Mouse (Mus musculus) cerebellum, adult 18-20 months (tissue): Measurements from ENCODE around the gene Ppm1h.

Experiments
- DNase-seq, 2 experiments: peaks; one replicate each; pipeline ENCODE4 v3.0.0; 2021

The Ppm1h gene

DNA sequence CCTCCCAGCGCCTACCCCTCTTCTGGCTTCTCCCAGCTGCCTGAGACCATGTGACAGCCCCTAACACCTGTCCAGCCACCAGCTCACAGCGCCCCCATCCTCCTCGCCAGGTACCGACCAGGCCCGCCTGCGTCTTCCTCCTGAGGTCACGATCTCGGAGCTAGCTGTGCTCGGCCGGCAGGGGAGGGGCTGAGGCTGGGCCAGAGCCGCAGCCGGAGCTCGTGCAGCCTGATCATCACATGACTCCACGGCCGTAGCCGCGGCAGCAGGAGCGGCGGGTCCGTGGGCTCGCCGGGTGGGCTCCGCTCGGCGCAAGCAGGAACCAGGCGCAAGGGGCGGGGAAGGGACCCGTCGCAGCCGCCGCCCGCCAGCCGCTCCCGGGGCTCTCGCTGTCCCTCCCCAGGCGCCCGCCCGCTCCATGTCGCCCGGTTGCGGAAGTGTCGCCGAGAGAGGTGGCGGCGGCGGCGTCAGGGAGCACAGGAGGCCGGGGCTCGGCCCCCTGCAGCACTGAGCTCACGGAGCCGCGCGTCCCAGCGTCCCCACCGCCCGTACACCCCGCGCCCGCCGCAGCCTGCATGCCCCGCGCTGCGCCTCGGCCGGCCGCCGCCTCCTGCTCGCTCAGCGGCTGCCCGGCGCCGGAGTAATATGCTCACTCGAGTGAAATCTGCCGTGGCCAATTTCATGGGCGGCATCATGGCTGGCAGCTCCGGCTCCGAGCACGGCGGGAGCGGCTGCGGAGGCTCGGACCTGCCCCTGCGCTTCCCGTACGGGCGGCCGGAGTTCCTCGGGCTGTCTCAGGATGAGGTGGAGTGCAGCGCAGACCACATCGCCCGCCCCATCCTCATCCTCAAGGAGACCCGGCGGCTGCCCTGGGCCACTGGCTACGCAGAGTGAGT lies at the start of gene Ppm1h:
TSS of gene Ppm1h (plus strand) at position 222 of the 896 bp plus-strand sequence.
- DNase-seq = peak; percentile 82 to 86

DNA sequence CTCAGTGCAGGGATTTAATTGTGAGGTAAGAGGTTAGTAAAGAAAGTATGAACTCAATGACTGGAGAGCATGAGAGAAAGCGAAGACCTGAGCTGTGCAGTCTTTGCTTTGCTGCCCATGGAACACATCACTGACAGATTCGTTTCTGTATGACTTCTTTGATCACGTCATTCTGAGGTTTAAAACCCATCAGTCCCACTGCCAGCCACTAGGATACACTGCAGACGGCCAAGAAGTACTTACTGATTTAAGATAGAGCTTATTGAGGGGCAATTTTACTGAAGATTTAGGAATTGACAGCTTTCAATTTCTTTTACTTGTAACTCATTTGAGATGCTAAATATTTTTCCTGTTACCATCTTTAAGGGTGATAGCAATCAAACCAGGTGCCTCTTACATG lies 49.6 kb upstream of the Ppm1h start:
- DNase-seq = no peak

DNA sequence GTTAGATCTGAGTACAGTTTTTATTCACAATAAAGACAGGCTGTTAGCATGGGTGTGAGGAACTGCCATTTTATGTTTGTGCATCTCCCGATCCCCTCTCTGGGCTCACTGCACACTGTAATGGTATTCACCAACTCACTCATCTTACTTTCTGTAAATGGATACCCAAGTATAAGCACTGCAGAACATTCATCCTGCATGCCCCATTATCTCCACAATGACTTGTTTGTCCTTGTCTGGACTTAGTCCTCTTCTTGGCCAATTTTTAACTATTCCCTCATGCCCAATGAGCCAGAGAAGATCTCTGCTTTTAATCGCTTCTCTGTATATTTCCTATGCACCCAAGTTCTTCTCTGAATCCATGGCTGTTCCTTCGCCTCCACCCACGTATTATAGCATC lies 38.7 kb upstream of the Ppm1h start:
- no peak for DNase-seq

DNA sequence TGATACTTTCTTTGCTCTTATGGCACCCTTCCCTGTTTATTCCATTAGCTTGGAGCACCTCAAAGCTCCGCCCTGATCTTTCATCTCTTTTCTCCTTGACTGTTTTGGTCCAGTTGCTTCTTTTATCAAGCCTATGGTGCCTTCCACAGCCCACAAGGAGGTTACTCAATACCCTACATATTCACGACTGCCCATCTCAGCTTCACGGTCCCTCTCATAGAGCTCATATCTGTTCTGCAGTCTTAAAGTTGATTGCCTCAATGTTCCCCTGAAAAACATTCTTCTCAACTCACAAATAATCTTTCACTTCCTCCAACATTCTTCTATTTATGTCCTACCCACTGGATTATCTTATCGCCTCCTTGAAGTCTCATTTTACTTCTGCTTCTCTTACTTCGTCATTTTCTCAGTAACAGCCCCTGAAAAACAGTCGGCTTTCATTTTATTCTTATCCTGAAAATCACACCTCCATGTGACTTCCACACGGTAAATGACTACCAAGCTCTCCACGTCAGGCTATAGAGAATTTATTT lies 37.2 kb upstream of the Ppm1h start:
- DNase-seq = no peak

DNA sequence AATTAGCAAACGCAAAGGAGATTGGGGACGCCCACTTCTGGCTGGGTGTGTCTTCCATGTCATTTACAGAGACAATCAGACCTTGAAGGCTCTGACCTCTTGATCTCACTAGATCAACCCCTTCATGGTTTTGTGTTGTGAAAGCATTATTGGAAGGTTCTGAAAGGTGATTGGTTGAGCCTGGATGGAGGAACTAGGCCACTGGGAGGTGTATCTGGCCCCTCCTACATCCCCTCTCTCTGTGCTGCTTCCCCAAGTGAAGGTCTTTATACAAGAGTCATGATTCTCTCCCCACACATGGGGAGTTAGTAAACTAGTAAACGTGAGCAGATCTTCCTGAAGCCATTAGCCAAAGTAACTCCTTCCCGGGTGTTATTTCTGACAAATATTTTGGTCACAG lies 36.4 kb upstream of the Ppm1h start:
- no peak for DNase-seq

DNA sequence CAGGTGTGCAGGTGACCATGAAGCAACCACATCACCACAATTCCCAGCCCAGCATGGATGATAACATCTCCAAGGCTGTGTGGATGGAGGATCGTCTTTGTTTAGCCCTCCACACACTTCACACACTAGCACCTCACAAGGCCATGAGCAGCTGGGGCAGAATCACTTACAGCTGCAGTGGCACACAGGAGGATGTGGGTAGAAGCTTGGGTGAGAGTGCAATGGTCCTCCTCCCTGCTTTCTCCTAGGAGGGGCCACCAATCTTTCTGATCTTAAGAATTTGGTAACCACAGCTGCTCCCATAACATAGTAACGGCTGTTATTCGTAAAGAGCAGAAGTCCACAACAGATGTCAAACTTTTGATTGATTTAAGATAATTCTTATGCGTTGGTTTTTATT lies 26.6 kb upstream of the Ppm1h start:
- no peak for DNase-seq

DNA sequence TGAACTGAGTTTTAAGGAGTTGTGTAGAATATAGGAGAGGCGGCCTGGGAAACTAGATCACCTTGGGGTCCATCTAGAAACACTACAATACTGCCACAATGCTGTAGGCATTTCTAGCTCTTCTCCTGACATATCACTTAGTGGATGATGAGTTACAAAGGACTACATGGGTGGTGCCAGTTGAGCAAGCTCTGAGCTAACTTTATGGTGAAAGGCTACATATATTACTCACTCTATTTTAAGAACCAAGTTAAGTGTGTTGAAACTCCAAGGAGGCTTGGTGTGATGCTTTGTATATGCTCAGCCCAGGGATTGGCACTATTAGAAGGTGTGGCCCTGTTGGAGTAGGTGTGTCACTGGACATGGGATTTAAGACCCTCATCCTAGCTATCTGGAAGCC lies 26.0 kb upstream of the Ppm1h start:
- no peak for DNase-seq

DNA sequence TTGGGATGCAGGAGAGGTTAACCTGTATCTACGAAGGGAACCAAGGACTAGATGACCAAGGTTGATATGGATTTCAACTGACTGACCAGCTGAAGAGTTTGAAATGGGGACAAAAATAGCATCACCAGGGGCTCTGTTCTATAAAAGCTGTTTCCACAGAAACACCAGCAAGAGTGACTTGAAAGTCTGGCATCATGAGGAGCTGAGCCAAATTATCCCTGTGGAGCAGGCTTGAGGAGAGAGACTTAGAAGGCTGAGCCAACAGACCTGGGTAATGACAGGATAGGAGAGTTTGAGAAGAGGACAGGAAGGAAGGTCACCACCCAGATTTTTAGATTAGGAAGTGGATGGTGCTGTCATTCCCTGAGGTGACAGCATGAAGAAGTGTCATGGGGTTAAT lies 12.9 kb upstream of the Ppm1h start:
- no peak for DNase-seq

DNA sequence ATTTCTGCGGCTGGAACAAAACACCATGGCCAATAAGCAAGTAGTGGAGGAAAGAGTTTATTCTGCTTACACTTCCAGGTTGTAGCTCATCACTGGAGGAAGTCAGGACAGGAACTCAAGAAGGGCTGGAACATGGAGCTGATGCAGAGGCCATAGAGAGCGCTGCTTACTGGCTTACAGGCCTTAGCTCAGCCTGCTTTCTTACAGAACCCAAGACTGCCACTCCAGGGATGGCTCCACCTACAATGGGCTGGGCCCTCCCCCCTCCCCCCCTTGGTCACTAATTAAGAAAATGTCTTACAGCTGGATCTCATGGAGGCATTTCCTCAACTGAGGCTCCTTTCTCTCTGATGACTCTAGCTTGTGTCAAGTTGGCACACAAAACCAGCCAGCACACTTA lies 7.3 kb upstream of the Ppm1h start:
- no peak for DNase-seq

DNA sequence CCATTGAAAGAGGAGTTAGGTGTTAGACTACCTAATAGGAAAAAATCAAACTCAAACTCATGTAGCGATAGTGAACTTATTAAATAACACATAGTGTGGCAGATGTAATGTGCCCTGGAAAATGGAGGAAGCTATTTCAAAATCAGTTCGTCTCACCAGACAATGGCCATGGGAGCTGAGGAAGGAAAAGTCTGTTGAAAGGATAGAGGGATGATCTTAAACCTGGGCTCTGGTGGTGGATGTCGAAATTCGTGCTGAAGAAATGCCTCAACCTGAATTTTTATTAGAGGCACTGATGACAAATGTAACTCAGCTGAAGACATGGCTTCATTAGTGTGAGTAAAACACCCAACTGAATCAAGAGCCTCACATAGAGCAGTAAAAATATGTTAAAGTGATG lies 6.5 kb upstream of the Ppm1h start:
- DNase-seq = no peak

- DNase-seq = peak; percentile 66 to 79
Observed at GRCm38 (mm10) chr10:122679437-122680045, 979 bp downstream of the Ppm1h start.

- DNase-seq = peak; percentile 72 to 78
Observed at GRCm38 (mm10) chr10:122680387-122681084, 2.0 kb downstream of the Ppm1h start.

DNA sequence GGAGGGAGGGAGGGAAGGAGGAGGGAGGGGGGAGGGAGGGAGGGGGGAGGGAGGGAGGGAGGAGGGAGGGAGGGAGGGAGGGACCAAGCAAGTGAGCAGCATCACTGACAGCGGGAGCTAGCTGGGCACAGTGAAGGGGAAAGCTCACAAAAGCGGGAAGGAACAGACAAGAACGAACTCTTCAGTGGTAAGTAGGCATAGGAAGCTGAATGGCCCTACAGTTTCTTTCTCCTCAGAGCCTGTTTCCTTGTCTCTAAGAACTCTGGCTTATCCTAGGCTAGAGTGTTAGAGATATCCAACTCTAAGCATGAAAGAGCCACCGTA lies 2.5 kb downstream of the Ppm1h start:
- no peak for DNase-seq

DNA sequence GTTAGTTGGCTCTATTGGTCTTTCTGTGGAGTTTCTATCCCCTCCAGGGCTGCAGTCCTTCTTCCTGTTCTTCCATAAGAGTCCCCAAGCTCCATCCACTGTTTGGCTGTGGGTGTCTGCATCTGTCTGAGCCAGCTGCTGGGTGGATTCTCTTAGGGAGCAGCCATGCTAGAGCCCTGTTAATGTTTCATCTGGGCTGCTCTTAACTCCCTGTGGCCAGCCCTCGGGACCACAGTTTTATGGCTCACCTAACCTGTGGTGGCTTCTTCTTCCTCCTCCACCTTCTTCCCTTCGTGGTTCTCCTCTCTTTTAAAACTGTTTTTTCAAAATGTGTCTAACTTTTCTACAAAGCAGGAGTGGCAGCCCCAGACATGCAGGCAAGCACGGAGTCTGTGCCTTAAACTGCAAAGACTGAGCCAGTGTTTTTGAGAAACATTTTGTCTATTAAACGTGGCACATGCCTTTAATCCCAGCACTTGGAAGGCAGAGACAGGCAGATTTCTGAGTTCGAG lies 5.3 kb downstream of the Ppm1h start:
- DNase-seq = no peak

GRCm38 (mm10) chr10:122685297-122685696 lies 6.7 kb downstream of the Ppm1h start:
- DNase-seq = no peak

GRCm38 (mm10) chr10:122685836-122686531 lies 7.4 kb downstream of the Ppm1h start:
- DNase-seq = peak in 1 of 2 experiments; percentile 27

GRCm38 (mm10) chr10:122690698-122691097 lies 12.1 kb downstream of the Ppm1h start:
- no peak for DNase-seq

DNA sequence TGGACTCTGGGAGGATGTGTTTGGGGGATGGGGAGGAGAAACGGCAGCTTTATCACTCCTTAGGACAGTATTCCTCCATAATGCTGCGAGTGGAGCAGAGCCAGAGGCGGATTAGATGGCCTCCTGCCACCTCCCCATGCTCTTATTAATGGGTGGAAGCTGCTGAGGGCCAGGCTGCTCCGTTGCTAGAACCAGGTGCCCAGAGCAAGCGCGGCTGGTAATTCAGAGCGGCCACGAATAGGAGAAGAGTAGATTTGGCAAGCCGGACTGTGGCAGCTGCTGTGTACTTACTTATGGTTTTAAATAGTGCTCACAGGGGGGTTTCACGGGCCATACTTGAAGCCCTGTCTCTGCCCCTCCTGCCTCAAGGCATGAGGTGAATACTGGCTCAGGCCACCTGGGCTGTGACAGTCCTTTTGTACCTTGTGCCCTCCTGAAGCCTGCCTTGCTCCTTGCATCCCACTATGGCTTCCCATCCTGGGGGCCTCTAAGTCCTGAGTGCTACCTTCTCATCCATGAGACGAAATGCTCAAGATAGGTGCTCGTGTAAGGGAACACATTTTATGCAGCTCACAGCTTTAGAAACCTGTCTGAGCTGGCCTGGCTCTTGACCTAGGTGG lies 14.7 kb downstream of the Ppm1h start:
- peak; percentile 76 to 81 for DNase-seq

- no peak for DNase-seq
Observed at GRCm38 (mm10) chr10:122693911-122694618, 15.5 kb downstream of the Ppm1h start.

DNA sequence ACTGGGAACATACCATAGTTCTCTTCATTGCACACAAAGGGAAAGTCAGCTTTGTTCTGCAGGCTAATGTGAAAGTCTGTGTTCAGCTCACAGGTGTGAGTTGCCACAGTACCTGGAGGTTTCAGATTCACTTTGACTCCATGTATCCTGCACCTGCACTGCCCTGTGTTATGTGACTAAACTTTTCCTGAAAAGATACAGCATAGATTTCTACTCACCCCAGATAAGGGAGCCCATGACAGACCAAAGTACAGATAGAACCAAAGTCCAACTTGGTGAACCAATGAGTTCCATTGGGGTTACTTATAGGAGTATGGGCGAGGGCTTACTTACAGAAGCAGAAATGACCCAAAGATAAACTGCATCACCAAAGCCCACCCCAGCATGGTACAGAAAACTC lies 17.8 kb downstream of the Ppm1h start:
- no peak for DNase-seq

- no peak for DNase-seq
Observed at GRCm38 (mm10) chr10:122698347-122698746, 19.8 kb downstream of the Ppm1h start.

DNA sequence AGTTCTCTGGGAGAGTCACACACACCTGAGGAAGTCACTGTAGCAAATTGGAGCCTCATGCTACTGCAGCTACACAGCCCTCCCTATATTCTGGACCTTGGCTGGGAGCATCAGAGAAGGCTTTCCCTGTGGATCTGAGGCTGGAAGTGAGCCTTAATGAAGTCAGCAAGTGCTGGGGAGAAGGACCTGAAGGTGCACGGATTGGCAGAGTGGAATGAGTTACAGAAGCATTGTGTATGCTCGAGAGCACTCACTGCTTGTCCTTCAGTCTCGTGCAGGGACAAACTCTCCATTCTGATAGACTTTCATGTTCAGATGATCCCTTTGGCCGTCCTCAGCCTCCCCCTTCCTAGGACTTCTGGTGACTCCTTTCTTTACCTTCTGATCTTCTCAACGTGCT lies 26.3 kb downstream of the Ppm1h start:
- no peak for DNase-seq
